Mouse (Mus musculus): ENCODE data around the gene Slc41a2. TPM values are rescaled to one million over a fixed set of nuclear protein-coding genes. Genes with fewer than 3 reads are reported as not detected.
A peak's percentile ranks its signal among the peaks of the same experiment; 100 is the strongest.

The Slc41a2 gene
- polyA plus RNA-seq, 1 experiment from 2014 or later = 0.52 TPM

DNA sequence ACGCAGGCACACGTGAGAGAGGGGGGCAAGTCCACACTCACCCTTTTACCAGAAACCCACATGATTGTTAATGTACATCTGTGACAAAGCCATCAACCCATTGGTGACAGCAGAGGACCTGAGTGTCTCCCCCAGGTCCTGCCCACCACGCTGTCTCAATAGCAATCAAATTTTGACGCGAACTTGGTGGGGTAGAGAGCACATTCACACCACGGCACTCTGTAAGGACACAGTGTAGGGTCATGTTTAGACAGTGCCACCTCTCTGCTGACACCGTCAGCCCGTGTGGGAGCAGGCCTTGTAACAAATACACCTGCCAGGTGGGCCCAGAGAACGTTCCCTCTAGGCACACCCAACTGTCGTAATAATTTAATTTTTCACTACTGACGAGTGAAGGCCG, 128.3 kb downstream of the Slc41a2 start:
- ATAC-seq (ENCODE audit: low FRiP score, low TSS enrichment) = no peak
- H3K27me3 ChIP-seq (ENCODE audit: insufficient read depth, low read length) = no peaks in the 10 kb centered on the region
- no peaks in the 10 kb centered on the region for H3K36me3 ChIP-seq (ENCODE audit: insufficient read depth, low read length)
- H3K27ac ChIP-seq (ENCODE audit: low read length) = no peak overlapping the region
- 57% methylated on average over 12 of the region's 12 CpGs for WGBS
- peaks cover 3% of the 10 kb centered on the region; the same call in 1 of the 2 replicates for H3K9me3 ChIP-seq (ENCODE audit: low read length)
- no peaks in the 10 kb centered on the region; the same call in 1 of the 2 replicates for H3K4me1 ChIP-seq (ENCODE audit: insufficient read depth, low read length)
- H3K4me3 ChIP-seq (ENCODE audit: low read length) = no peak overlapping the region
- H3K4me2 ChIP-seq (replicated peaks; ENCODE audit: low read depth, low read length) = no peak overlapping the region
- H3K9ac ChIP-seq (replicated peaks; ENCODE audit: low read length) = no peak overlapping the region

GRCm38 (mm10) chr10:83208436-83208835, 129.2 kb downstream of the Slc41a2 start:
- Histone ChIP-seq H3K27ac (ENCODE audit: low read length) (no peak overlapping the region), H3K4me1 (ENCODE audit: insufficient read depth, low read length) (no peaks in the 10 kb centered on the region; the same call in 1 of the 2 replicates), H3K9me3 (ENCODE audit: low read length) (peaks cover 3% of the 10 kb centered on the region; the same call in 1 of the 2 replicates), H3K9ac (replicated peaks; ENCODE audit: low read length) (no peak overlapping the region), H3K4me2 (replicated peaks; ENCODE audit: low read depth, low read length) (no peak overlapping the region), H3K27me3 (ENCODE audit: insufficient read depth, low read length) (no peaks in the 10 kb centered on the region), H3K36me3 (ENCODE audit: insufficient read depth, low read length) (no peaks in the 10 kb centered on the region), H3K4me3 (ENCODE audit: low read length) (no peak overlapping the region)
- 88% methylated on average over 7 of the region's 7 CpGs for WGBS
- ATAC-seq (ENCODE audit: low FRiP score, low TSS enrichment) = no peak

- H3K27ac ChIP-seq (ENCODE audit: low read length) = no peak overlapping the region
- H3K27me3 ChIP-seq (ENCODE audit: insufficient read depth, low read length) = no peaks in the 10 kb centered on the region
- H3K4me2 ChIP-seq (replicated peaks; ENCODE audit: low read depth, low read length) = no peak overlapping the region
- no peaks in the 10 kb centered on the region for H3K36me3 ChIP-seq (ENCODE audit: insufficient read depth, low read length)
- H3K9ac ChIP-seq (replicated peaks; ENCODE audit: low read length) = no peak overlapping the region
- ATAC-seq (ENCODE audit: low FRiP score, low TSS enrichment) = peak; percentile 46; the same call in 1 of the 2 replicates
- H3K4me1 ChIP-seq (ENCODE audit: insufficient read depth, low read length) = no peaks in the 10 kb centered on the region
- WGBS = 86% methylated on average over 14 of the region's 14 CpGs
- no peaks in the 10 kb centered on the region for H3K9me3 ChIP-seq (ENCODE audit: low read length)
- H3K4me3 ChIP-seq (ENCODE audit: low read length) = no peak overlapping the region
Measured at GRCm38 (mm10) chr10:83202906-83203702, 134.6 kb downstream of the Slc41a2 start.

DNA sequence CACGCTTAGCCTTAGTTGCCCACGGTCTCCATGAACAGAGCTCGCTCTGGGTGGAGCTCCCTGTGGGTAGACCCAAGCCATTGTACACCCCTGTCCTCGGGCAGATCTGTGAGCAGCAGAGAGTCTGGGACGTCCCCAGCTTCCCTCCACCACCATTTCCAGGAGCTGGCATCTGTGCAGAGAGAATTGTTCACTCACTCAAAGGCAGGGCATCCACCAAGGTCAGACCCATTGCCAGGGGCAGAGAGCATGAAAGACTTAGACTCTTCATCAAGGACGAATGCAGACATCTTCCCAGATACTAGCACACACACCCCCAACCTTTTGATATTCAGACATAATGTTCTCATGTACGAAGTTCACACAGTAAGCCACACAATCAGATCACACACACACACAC, 136.2 kb downstream of the Slc41a2 start:
- ATAC-seq (ENCODE audit: low FRiP score, low TSS enrichment) = no peak
- Histone ChIP-seq H3K27me3 (ENCODE audit: insufficient read depth, low read length) (no peaks in the 10 kb centered on the region), H3K4me1 (ENCODE audit: insufficient read depth, low read length) (no peaks in the 10 kb centered on the region), H3K9me3 (ENCODE audit: low read length) (no peaks in the 10 kb centered on the region), H3K4me2 (replicated peaks; ENCODE audit: low read depth, low read length) (no peak overlapping the region), H3K4me3 (ENCODE audit: low read length) (no peak overlapping the region), H3K27ac (ENCODE audit: low read length) (no peak overlapping the region), H3K9ac (replicated peaks; ENCODE audit: low read length) (no peak overlapping the region), H3K36me3 (ENCODE audit: insufficient read depth, low read length) (no peaks in the 10 kb centered on the region)
- 88% methylated on average over 7 of the region's 7 CpGs for WGBS

DNA sequence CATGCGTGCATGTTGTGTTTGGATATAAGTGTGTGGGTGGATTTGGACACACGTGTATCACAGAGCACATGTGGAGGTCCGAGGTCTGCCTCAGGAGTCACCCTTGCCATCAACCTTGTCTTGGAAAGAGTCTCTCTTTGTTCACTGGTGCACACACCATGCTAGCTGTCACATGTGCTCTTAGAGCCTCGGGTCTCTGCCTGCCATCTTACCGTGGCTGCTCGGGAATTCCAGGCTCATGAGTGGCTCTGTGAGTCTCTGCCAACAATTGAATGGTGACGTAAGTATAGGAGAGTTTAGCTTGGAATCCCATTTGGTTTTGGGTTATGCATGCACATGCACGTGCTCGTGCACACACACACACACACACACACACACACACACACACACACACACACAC, 138.4 kb downstream of the Slc41a2 start:
- ATAC-seq (ENCODE audit: low FRiP score, low TSS enrichment) = no peak
- WGBS = 84% methylated on average over 9 of the region's 9 CpGs
- Histone ChIP-seq H3K36me3 (ENCODE audit: insufficient read depth, low read length) (no peaks in the 10 kb centered on the region), H3K4me2 (replicated peaks; ENCODE audit: low read depth, low read length) (no peak overlapping the region), H3K4me3 (ENCODE audit: low read length) (no peak overlapping the region), H3K27ac (ENCODE audit: low read length) (no peak overlapping the region), H3K9me3 (ENCODE audit: low read length) (no peaks in the 10 kb centered on the region), H3K9ac (replicated peaks; ENCODE audit: low read length) (no peak overlapping the region), H3K27me3 (ENCODE audit: insufficient read depth, low read length) (no peaks in the 10 kb centered on the region), H3K4me1 (ENCODE audit: insufficient read depth, low read length) (no peaks in the 10 kb centered on the region)

DNA sequence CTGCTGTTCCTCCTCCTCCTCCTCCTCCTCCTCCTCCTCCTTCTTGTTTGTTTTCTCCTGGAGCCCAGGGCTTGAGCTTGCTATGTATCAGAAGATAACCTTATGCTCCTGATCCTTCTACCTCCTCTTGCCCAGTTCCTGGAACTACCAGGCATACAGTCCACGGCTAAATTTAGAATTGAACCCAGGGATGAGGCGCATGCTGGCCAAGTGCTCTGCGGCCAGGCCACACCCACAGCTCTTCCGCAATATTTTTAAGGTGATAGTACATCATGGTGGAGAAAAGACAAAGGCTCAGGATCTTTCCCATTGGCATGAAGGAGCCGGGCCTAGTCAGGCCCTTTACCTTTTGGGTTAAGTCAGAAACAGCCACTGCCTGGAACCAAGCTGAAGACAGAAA, 139.0 kb downstream of the Slc41a2 start:
- Histone ChIP-seq H3K4me3 (ENCODE audit: low read length) (no peak overlapping the region), H3K36me3 (ENCODE audit: insufficient read depth, low read length) (no peaks in the 10 kb centered on the region), H3K27ac (ENCODE audit: low read length) (no peak overlapping the region), H3K27me3 (ENCODE audit: insufficient read depth, low read length) (no peaks in the 10 kb centered on the region), H3K9ac (replicated peaks; ENCODE audit: low read length) (no peak overlapping the region), H3K4me2 (replicated peaks; ENCODE audit: low read depth, low read length) (no peak overlapping the region), H3K4me1 (ENCODE audit: insufficient read depth, low read length) (no peaks in the 10 kb centered on the region), H3K9me3 (ENCODE audit: low read length) (no peaks in the 10 kb centered on the region)
- no peak for ATAC-seq (ENCODE audit: low FRiP score, low TSS enrichment)
- WGBS = 71% methylated on average over 5 of the region's 5 CpGs

- 0 out of 2 replicates have a peak, but pooled peaks have one; percentile 39 for ATAC-seq (ENCODE audit: low FRiP score, low TSS enrichment)
- Histone ChIP-seq H3K36me3 (ENCODE audit: insufficient read depth, low read length) (no peaks in the 10 kb centered on the region), H3K4me1 (ENCODE audit: insufficient read depth, low read length) (no peaks in the 10 kb centered on the region), H3K27ac (ENCODE audit: low read length) (no peak overlapping the region), H3K4me3 (ENCODE audit: low read length) (no peak overlapping the region), H3K27me3 (ENCODE audit: insufficient read depth, low read length) (no peaks in the 10 kb centered on the region), H3K9me3 (ENCODE audit: low read length) (no peaks in the 10 kb centered on the region), H3K4me2 (replicated peaks; ENCODE audit: low read depth, low read length) (no peak overlapping the region), H3K9ac (replicated peaks; ENCODE audit: low read length) (no peak overlapping the region)
- 51% methylated on average over 11 of the region's 11 CpGs for WGBS
Measured at GRCm38 (mm10) chr10:83197690-83198336, 139.9 kb downstream of the Slc41a2 start.

DNA sequence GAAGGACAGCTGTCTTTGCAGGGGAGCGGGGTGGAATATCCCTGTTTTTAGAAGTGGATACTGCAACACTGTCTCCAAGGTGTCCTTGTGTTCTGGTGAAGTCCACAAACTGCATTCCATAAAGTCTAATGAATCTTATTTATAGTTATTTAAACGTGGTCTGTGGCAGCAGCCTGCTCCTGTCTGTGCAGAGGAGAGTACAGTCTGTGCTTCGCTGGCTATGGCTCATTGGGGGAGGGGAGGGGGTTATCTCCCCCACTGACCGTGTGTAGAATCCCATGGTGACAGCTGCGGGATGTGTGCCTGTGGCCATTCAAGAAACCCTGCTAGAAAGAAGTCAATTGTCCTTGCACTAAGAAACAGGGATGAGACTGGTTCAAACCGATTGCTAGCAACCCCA, 145.7 kb downstream of the Slc41a2 start:
- H3K9me3 ChIP-seq (ENCODE audit: low read length) = no peaks in the 10 kb centered on the region
- H3K36me3 ChIP-seq (ENCODE audit: insufficient read depth, low read length) = peaks cover 8% of the 10 kb centered on the region
- no peak overlapping the region for H3K9ac ChIP-seq (replicated peaks; ENCODE audit: low read length)
- H3K27ac ChIP-seq (ENCODE audit: low read length) = no peak overlapping the region
- 0 out of 2 replicates have a peak, but pooled peaks cover 2% of the 10 kb centered on the region for H3K4me1 ChIP-seq (ENCODE audit: insufficient read depth, low read length)
- H3K27me3 ChIP-seq (ENCODE audit: insufficient read depth, low read length) = no peaks in the 10 kb centered on the region
- no peak overlapping the region for H3K4me2 ChIP-seq (replicated peaks; ENCODE audit: low read depth, low read length)
- no peak overlapping the region for H3K4me3 ChIP-seq (ENCODE audit: low read length)
- no peak for ATAC-seq (ENCODE audit: low FRiP score, low TSS enrichment)
- 55% methylated on average over 6 of the region's 6 CpGs for WGBS

DNA sequence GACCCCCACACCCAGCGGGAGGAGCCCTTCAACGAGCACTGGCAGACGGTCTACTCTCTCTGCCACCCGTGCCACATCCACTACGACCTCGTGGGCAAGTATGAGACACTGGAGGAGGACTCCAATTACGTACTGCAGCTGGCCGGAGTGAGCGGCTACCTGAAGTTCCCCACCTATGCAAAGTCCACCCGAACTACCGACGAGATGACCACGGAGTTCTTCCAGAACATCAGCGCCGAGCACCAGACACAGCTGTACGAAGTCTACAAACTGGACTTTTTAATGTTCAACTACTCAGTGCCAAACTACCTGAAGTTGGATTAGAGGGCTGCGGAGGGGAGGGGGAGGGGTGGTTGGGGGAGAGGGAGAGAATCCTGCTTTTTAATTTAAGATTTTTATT, 146.2 kb downstream of the Slc41a2 start:
- H3K36me3 ChIP-seq (ENCODE audit: insufficient read depth, low read length) = peaks cover 8% of the 10 kb centered on the region
- no peaks in the 10 kb centered on the region for H3K27me3 ChIP-seq (ENCODE audit: insufficient read depth, low read length)
- no peak overlapping the region for H3K4me3 ChIP-seq (ENCODE audit: low read length)
- 0 out of 2 replicates have a peak, but pooled peaks cover 6% of the 10 kb centered on the region for H3K4me1 ChIP-seq (ENCODE audit: insufficient read depth, low read length)
- WGBS = 92% methylated on average over 17 of the region's 17 CpGs
- H3K4me2 ChIP-seq (replicated peaks; ENCODE audit: low read depth, low read length) = no peak overlapping the region
- H3K9ac ChIP-seq (replicated peaks; ENCODE audit: low read length) = no peak overlapping the region
- H3K27ac ChIP-seq (ENCODE audit: low read length) = no peak overlapping the region
- ATAC-seq (ENCODE audit: low FRiP score, low TSS enrichment) = no peak
- no peaks in the 10 kb centered on the region for H3K9me3 ChIP-seq (ENCODE audit: low read length)

DNA sequence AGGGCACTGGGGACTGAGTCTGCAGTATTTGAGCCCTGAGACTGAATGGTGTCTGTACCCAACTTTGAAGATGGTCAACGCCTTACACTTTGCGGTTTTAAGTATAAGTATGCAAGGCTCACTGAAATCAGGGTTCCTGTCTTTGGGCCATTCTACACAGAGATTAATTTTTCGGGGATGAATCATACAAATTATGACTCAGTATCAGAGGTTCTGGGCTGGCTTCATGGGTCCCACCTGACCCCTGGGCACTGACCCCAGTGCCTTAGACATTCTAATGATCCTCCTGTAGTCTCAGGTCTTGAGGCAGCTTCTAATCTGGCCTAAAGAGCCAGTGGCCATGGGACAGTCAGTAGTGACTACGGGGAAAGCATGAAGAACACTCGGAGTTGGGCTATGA, 148.6 kb downstream of the Slc41a2 start:
- Histone ChIP-seq H3K4me2 (replicated peaks; ENCODE audit: low read depth, low read length) (no peak overlapping the region), H3K9me3 (ENCODE audit: low read length) (no peaks in the 10 kb centered on the region), H3K36me3 (ENCODE audit: insufficient read depth, low read length) (peaks cover 8% of the 10 kb centered on the region), H3K4me3 (ENCODE audit: low read length) (no peak overlapping the region), H3K4me1 (ENCODE audit: insufficient read depth, low read length) (peaks cover 22% of the 10 kb centered on the region), H3K27ac (ENCODE audit: low read length) (no peak overlapping the region), H3K9ac (replicated peaks; ENCODE audit: low read length) (no peak overlapping the region), H3K27me3 (ENCODE audit: insufficient read depth, low read length) (no peaks in the 10 kb centered on the region)
- WGBS = 98% methylated on average over 5 of the region's 5 CpGs
- no peak for ATAC-seq (ENCODE audit: low FRiP score, low TSS enrichment)

Measured in kidney, embryonic 16.5 days (tissue).